Mouse (Mus musculus): ENCODE results near the gene Pard3. TPM values are rescaled to one million over a fixed set of nuclear protein-coding genes. Genes with fewer than 3 reads are reported as not detected.

Gene Pard3
- total RNA-seq, 1 experiment from 2014 or later: not detected

DNA sequence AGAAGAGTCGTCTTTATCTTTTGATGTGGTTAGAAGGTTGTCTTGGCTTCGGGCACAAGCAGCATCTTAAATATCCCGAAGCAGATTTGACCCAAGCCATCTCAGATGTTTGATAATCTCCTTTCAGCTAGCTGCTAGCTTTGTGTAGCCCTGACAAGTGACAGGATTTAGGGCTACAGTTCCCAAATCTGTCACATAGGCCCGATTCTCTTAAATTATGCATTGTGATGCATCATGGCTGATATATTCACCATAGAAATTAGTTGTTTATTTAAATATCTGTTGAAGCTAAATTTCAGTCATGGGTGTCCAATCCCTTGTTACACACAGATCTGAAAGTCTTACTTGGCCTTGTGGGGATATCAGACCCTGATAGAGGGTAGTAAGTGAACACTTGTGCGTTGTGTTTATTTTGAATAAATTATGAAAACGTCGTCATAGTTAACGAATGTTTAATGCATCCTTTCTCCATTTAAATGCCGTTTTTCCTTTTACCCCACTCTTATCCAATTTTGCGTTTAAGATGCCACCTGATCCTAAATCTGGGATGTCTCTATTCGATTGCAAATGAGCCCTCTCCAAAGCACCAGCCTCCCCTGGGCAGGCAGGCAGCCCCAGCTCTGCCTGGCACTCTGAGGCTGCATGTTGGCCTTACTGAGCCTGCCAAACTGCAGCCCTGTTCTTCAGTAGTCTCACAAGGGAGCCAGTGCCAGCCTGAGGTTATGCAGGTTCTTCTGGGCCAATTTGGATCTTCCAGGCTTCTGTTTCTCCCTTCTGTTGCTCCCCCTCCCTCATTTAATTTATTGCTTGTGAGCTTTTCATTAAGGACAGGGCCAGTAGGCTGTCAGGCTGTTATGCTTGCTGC, 315.5 kb downstream of the Pard3 start:
- no peak for ATAC-seq (replicated peaks in 1 of 2; ENCODE audit: insufficient read depth in 1 of 2, low FRiP score in 2 of 2, low TSS enrichment in 1 of 2, low read depth in 1 of 2, poor library complexity in 2 of 2, severe bottlenecking in 2 of 2)

DNA sequence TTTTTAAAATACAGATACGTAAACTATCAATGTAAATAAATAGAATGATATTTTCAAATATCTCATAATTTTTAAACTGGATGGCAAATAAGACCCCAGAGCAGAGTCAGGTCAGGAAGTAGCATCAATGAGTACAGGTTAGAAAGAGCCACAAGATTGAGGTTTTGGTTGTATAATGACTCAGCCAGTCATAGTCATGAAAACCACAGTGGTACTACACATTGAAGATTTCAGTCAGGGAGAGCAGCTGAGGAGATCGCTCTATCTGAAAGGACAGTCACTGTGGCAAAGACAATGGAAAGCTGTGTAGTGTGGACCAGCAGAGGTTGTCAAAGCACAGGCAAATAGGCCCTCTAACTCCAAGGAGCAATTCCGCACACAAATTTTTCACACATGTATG, 317.6 kb downstream of the Pard3 start:
- ATAC-seq (replicated peaks in 1 of 2; ENCODE audit: insufficient read depth in 1 of 2, low FRiP score in 2 of 2, low TSS enrichment in 1 of 2, low read depth in 1 of 2, poor library complexity in 2 of 2, severe bottlenecking in 2 of 2): no peak; a peak in 1 of 4 replicates

DNA sequence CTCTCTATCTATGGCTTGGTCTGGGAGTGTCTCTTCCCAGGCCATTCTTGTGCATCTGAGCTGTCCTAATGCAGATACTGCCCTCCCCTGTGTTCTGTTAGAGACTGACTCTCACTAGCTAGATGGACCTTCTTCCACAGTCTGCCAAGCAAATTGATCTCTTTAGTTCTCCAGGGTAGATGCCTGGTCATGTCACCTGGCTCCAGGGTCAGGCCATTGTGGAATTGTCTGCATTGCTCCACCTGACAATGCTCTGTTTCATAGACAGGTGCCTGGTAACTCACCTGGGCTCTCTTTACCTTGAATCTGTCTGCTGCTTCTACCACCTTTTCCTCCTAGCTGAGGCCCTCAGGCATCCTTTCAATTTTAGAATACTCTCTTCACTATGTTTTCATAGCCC, 329.0 kb downstream of the Pard3 start:
- ATAC-seq (replicated peaks in 1 of 2; ENCODE audit: insufficient read depth in 1 of 2, low FRiP score in 2 of 2, low TSS enrichment in 1 of 2, low read depth in 1 of 2, poor library complexity in 2 of 2, severe bottlenecking in 2 of 2): no peak

DNA sequence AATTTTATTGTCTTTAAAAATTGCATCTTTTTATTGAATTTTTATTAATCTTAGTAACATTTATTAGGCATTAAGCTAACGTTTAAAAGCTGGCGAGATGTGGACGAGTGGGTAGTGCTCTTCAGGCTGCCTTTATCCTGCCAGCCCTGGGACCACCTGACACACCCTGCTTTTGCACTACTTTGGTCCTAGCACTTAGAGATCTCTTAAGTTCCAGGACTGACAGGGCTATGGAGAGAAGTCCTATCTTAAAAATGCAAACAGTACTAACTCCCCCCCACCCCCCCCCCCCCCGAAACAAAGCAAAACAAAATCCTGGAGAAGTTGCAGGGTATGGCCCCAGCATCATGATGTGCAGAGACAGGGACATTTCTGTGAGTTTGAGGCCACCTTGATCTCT, 331.8 kb downstream of the Pard3 start:
- ATAC-seq (replicated peaks in 1 of 2; ENCODE audit: insufficient read depth in 1 of 2, low FRiP score in 2 of 2, low TSS enrichment in 1 of 2, low read depth in 1 of 2, poor library complexity in 2 of 2, severe bottlenecking in 2 of 2): no peak

DNA sequence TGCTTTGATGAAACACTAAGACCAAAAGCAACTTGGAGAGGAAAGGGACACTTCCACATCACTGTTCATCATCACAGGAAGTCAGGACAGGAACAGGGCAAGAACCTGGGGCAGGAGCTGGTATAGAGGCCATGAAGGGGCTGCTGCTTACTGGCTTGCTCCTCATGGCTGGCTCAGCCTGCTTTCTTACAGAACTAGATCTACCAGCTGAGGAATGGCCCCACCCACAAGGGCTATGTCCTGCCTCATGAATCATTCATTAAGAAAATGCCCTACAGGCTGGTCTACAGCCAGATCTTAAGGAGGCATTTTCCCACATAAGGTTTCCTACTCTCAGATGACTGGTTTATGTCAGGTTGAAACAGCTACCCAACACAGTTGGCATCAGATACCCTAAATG, 342.1 kb downstream of the Pard3 start:
- no peak for ATAC-seq (replicated peaks in 1 of 2; ENCODE audit: insufficient read depth in 1 of 2, low FRiP score in 2 of 2, low TSS enrichment in 1 of 2, low read depth in 1 of 2, poor library complexity in 2 of 2, severe bottlenecking in 2 of 2)

DNA sequence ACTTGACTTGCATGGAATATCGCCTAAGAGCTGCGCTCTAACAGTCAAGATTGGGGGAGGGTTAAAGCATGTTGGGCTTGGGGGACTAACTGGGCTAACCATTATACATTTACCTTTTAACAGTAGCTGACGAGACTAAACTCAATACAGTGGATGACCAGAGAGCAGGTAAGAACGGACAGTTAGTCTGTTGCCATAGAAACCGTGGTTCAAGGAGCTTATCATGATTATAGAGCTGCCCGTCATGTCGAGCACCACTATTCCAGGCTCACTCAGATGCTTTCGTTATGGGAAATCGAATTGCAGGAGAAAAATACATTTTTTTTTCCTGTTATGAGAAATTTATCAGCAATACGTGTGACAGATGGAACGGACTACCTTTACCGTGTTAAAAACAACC, 346.9 kb downstream of the Pard3 start:
- no peak for ATAC-seq (replicated peaks in 1 of 2; ENCODE audit: insufficient read depth in 1 of 2, low FRiP score in 2 of 2, low TSS enrichment in 1 of 2, low read depth in 1 of 2, poor library complexity in 2 of 2, severe bottlenecking in 2 of 2)

DNA sequence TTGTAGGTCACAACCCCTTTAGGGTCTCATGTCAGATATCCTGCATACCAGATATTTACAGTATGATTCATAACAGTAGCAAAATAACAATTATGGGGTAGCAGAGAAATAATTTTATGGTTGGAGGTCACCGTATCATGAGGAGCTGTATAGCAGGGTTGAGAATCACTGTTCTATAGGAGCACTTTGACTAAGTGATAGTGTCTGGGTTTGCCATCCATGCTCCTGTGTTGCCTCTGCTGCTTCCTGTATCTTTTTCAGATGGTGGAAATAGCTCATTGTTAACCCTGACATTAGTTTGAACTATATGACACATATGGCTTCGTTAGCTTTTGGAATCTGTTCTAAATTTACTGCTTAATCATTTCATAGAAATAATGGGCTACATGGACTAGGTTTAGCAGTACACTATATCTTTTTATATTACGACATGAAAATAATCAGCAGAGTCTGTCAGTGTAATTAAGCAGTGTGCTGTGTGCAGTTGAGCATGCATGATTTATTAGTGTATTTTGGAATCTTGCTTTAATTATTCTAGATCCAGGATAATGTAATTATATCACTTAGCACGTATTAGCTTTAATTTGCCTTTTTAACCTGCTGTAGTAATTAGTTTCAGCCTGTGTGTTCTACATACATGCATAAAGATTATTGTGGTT, 347.6 kb downstream of the Pard3 start:
- ATAC-seq (replicated peaks in 1 of 2; ENCODE audit: insufficient read depth in 1 of 2, low FRiP score in 2 of 2, low TSS enrichment in 1 of 2, low read depth in 1 of 2, poor library complexity in 2 of 2, severe bottlenecking in 2 of 2): no peak

DNA sequence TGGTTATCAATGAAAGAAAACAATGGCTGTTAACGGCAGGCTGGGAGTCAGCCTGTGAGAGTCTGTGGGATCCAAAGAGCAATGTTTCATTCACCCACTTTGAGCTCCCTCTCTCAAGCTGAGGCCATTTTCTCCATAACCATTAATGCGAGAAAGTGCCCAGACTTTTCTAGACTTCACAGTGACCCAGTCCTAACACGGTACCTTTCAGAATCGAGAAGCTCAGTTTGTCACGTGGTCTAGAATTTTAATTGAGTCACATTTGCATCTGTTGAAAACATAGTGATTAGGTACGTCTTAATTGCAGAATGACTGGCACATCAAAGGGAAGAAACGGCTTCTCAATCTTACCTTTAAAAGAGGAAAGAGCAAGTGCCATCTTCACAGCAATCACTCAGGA, 359.3 kb downstream of the Pard3 start:
- ATAC-seq (replicated peaks in 1 of 2; ENCODE audit: insufficient read depth in 1 of 2, low FRiP score in 2 of 2, low TSS enrichment in 1 of 2, low read depth in 1 of 2, poor library complexity in 2 of 2, severe bottlenecking in 2 of 2): no peak

DNA sequence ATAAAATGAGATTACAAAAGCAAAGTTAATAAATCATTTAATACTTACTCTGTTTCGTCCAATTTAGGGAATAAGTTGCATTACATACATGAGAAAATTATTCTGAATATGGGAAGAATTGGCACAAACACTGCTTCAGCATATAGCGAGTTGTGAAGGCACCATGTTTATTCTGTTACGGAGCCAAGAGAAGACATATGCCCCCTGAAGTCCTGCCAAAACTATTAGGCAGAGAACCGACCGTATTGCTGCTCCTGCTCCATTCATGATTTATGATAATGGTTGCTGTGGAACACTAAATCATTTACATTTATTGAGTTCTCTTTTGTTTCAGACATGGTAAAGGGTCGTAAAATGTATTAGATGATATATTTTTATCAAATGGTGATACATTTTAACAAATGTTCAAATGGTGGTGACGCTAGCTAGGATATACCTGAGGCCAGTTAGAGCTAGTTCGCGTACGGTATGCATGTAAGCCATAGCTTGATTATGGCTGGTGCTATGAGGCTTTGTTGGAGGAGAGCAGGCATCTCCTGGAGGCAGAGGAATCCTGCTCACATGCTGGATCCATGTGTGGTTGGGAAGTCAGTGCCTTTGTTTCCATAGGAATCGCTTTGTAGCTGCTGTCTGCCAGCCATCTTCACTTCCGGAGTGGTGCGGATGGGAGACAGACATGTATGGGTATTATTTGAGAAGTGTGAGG, 360.7 kb downstream of the Pard3 start:
- no peak for ATAC-seq (replicated peaks in 1 of 2; ENCODE audit: insufficient read depth in 1 of 2, low FRiP score in 2 of 2, low TSS enrichment in 1 of 2, low read depth in 1 of 2, poor library complexity in 2 of 2, severe bottlenecking in 2 of 2)

DNA sequence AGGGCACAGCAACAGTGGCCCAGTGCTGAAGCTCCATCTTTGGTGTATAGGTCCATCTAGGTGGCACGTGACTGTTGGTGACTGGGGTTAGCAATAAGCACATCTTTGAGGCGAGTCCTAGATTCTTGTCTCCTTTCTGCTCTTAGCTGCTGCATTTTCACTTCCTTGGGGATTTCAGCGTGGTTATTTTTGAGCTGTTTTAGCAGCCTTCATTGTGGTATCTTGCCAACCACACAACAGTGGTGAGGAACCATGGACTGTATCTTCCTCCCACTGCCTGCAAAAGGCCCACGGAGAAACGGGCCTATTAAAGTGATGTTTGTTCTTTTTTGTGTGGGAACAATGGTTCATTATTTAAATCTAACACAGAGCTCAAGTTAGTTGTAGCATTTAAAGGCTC, 363.2 kb downstream of the Pard3 start:
- ATAC-seq (replicated peaks in 1 of 2; ENCODE audit: insufficient read depth in 1 of 2, low FRiP score in 2 of 2, low TSS enrichment in 1 of 2, low read depth in 1 of 2, poor library complexity in 2 of 2, severe bottlenecking in 2 of 2): peak in 1 of 2 experiments; percentile 42; a peak in 2 of 4 replicates

DNA sequence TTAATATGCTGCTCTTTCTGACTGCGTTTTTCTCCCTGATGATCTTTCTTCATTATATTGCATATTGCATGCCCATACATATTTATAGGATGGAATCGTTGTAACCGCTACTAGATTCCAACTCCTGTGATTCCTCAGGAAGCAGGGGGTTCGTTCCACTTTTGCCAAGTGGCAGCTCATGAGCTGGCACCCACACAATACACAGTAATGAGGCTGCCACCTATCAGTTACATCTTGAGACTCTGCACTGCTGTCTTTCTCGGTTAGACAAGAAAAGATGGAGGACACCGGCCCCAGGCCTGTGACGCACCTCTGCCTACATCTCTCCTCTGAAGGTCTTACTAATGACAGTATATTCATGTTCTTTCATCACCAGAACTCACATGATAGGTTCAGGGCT, 364.3 kb downstream of the Pard3 start:
- ATAC-seq (replicated peaks in 1 of 2; ENCODE audit: insufficient read depth in 1 of 2, low FRiP score in 2 of 2, low TSS enrichment in 1 of 2, low read depth in 1 of 2, poor library complexity in 2 of 2, severe bottlenecking in 2 of 2): no peak

DNA sequence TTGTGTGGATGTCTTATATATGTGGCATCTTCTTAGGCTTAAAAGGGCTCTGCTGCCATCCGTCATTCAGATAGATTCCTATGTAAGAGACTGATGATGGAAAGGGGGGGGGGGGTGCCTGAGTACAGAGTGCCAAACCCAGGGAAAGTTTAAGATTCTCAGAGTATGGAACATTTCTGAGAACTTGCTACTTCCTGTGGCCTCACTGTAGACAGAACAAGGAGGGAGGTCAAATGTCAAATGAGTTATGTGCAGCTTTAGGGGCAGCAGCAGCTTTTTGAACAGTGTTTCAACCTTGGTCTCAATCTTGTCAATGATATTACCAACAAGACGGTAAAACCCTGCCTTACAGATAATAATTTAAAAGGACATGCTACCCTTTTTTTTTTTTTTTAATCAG, 367.5 kb downstream of the Pard3 start:
- ATAC-seq (replicated peaks in 1 of 2; ENCODE audit: insufficient read depth in 1 of 2, low FRiP score in 2 of 2, low TSS enrichment in 1 of 2, low read depth in 1 of 2, poor library complexity in 2 of 2, severe bottlenecking in 2 of 2): no peak

DNA sequence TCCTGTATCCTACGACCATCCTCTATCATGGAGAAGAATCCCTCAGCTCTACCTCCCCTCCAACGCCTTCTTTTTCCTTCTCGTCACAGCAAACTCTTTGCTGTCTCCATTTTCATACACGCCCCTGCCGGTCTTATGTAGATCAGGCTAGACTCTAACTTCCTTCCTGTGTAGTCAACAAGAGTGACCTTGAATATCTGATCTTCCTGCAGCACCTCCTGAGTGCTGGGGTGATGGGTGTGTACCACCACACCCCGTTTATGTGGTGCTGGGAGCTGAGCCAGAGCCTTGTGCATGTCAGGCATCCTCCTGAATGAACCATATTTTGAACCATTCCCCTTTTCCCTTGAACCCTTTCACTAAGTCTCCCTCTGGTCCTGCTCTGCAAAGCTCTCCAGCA, 372.3 kb downstream of the Pard3 start:
- no peak for ATAC-seq (replicated peaks in 1 of 2; ENCODE audit: insufficient read depth in 1 of 2, low FRiP score in 2 of 2, low TSS enrichment in 1 of 2, low read depth in 1 of 2, poor library complexity in 2 of 2, severe bottlenecking in 2 of 2)

DNA sequence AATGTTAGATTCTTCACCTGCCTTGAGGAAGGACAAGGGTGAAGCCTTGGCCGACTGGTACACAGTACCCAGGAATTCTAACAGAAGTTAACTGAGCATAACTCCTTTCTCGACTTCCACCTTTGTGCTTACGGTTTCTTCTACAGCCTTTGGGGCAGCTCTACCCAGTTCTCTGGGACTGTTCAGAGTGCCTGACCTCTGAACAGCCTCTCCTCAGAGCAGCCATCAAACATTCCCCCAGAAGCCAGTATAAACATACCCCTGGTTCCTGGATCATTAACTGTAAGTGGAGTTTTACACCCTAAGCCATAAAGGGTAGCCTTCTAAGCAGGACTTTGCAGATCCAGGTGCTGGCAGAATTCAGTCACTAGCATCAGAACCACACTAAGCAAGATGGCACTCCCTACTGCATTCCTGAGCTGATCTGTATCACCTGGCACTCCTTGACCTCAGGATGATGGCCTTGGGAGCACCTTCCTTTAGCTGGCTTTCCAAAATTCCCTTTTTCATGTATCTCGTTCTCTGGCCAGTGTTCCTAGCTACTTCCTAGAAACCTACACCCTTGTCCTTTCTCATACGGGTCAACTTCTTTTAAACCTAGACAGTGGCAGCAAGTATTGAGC, 374.0 kb downstream of the Pard3 start:
- ATAC-seq (replicated peaks in 1 of 2; ENCODE audit: insufficient read depth in 1 of 2, low FRiP score in 2 of 2, low TSS enrichment in 1 of 2, low read depth in 1 of 2, poor library complexity in 2 of 2, severe bottlenecking in 2 of 2): no peak

DNA sequence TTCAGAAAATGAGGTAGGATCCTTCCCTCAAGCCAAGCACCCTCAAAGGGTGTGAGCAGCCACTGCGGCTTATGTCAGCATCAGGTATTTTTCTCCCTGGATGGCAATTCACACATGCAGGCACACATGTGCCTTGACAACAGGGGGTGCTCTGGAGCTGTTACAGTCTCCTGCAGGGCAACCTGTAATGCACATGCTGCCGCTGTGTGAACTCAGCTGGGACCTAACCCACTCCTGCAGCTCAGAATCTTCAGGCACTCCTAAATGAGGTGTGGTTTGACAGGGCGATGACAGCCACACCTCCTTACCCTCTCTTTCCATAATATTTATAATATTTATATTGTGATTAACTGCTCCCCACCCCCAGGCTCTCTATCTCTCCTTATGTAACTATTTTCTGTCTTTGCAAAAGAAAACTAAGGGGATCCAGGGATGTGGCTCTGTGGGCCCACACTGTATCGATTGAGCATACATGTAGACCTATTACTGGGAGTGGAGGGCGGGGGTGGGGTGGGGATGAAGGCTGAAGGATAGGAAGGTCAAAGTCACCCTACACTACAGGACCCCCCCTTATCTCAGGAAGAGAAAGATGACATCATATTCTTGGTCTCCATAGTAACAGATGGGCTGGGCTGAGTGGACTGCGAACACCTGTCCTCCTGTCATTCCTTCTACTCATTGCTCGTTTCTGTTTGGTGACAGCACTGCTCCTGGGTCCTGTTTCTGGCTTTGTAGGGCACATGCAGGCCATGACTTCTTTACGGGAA, 375.1 kb downstream of the Pard3 start:
- no peak for ATAC-seq (replicated peaks in 1 of 2; ENCODE audit: insufficient read depth in 1 of 2, low FRiP score in 2 of 2, low TSS enrichment in 1 of 2, low read depth in 1 of 2, poor library complexity in 2 of 2, severe bottlenecking in 2 of 2)

DNA sequence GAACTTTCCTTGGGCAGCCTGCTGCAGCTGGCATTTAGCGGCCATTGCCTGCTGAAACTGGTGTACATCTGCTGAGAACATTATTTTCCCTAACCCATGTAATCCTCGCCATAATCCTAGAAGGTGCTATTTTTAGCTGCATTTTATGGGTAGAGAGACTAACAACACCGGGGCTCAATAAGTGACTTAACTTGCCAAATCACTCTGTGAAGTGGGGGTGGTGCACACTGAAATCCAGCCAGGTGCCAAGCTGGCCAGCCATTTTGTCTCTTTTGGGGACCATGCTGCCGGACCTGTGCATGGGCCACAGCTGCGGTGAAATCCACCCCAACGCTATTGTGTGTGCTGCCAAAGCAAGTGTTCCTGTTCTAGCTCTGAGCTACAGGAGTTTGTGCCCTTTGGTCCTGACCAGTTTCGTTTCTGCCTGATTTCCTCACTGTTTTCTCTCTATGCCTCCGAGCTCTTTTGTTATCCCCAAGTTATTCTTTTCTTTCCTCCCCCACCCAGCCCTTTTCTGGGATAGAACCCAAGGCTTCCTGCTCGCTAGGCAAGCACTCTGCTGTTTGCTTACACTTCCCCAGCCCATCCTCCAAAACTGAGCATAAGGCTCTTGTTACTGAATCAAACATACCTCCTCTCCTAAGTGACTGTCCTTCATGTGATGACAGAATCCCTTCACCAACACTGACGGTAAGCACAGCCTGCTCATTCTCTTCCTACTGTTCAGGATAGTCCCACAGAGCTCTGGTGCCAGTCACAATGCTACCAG, 375.9 kb downstream of the Pard3 start:
- ATAC-seq (replicated peaks in 1 of 2; ENCODE audit: insufficient read depth in 1 of 2, low FRiP score in 2 of 2, low TSS enrichment in 1 of 2, low read depth in 1 of 2, poor library complexity in 2 of 2, severe bottlenecking in 2 of 2): no peak

Data from hematopoietic stem cell, adult 5-6 weeks (primary cell).